In genomic region chr1:83075526-83076189, GRCm38 (mm10) we compare ENCODE assay signal across 11 mouse cellular contexts. TPM values are rescaled to one million over a fixed set of nuclear protein-coding genes. Genes with fewer than 3 reads are reported as not detected.
DNase-seq lines count a peak whose midpoint lies in the region; ATAC-seq and TF ChIP-seq lines count a peak whose summit lies in the region.
"Had no signal": no experiment of that assay in that cellular context is flagged by ENCODE, and none has a peak within 500 bp of the region (broad histone marks: within the 10 kb centered on the region; RNA-seq: fewer than 3 reads in every experiment).

No protein-coding gene starts in this region.

- no peak for DNase-seq in heart, adult 2 months
- DNase-seq in hindbrain, postnatal 0 days (ENCODE audit: low spot score) = no peak
- DNase-seq in midbrain, postnatal 0 days (ENCODE audit: low spot score) = no peak
- DNase-seq in layer of hippocampus, postnatal 14 days (ENCODE audit: low spot score in 2 of 2) = no peak
- no peak for DNase-seq in gastrocnemius, postnatal 10 days
- no peak for DNase-seq in thymus, postnatal 0 days (ENCODE audit: low spot score)

- intact Hi-C loops in heart, adult 2 months (cut with DNase I) = loop anchor here (1.0 kb wide), 1 partner anchor 288 kb away; no protein-coding TSS in a partner anchor

- no peaks in the 10 kb centered on the region for H3K9me3 ChIP-seq in heart, embryonic 16.5 days (replicated peaks; ENCODE audit: control insufficient read depth, low read length)
- H3K9me3 ChIP-seq in embryonic facial prominence, embryonic 13.5 days = no peaks in the 10 kb centered on the region
- H3K9me3 ChIP-seq in hindbrain, postnatal 0 days (ENCODE audit: low read length) = no peaks in the 10 kb centered on the region
- no peaks in the 10 kb centered on the region for H3K9me3 ChIP-seq in midbrain, postnatal 0 days (ENCODE audit: low read length)

- 0 out of 2 replicates have a peak, but pooled peaks cover 2% of the 10 kb centered on the region for H3K4me1 ChIP-seq in heart, embryonic 16.5 days (ENCODE audit: control insufficient read depth, insufficient read depth, low read length)
- no peaks in the 10 kb centered on the region for H3K4me1 ChIP-seq in heart, adult 2 months (ENCODE audit: control insufficient read depth, insufficient read depth, low read length)
- no peaks in the 10 kb centered on the region for H3K4me1 ChIP-seq in embryonic facial prominence, embryonic 13.5 days
- H3K4me1 ChIP-seq in hindbrain, postnatal 0 days (ENCODE audit: insufficient read depth, low read length) = no peaks in the 10 kb centered on the region
- H3K4me1 ChIP-seq in midbrain, postnatal 0 days (ENCODE audit: insufficient read depth, low read length) = no peaks in the 10 kb centered on the region

- H3K27ac ChIP-seq in heart, embryonic 16.5 days (ENCODE audit: low read length) = no peak overlapping the region
- no peak overlapping the region for H3K27ac ChIP-seq in heart, adult 2 months
- H3K27ac ChIP-seq in embryonic facial prominence, embryonic 13.5 days = no peak overlapping the region
- no peak overlapping the region for H3K27ac ChIP-seq in hindbrain, postnatal 0 days
- H3K27ac ChIP-seq in midbrain, postnatal 0 days (ENCODE audit: low read depth, low read length) = no peak overlapping the region; the same call in 1 of the 2 replicates
- H3K27ac ChIP-seq: macrophage had no signal

- H3K4me2 ChIP-seq in heart, embryonic 16.5 days (ENCODE audit: low read depth, low read length) = peak overlapping the region; percentile 41
- peak overlapping the region; percentile 55 for H3K4me2 ChIP-seq in embryonic facial prominence, embryonic 13.5 days
- H3K4me2 ChIP-seq in hindbrain, postnatal 0 days (ENCODE audit: low read depth, low read length) = peak overlapping the region; percentile 54
- H3K4me2 ChIP-seq in midbrain, postnatal 0 days (ENCODE audit: low read depth, low read length, poor library complexity, severe bottlenecking) = peak overlapping the region; percentile 46

- no peaks in the 10 kb centered on the region for H3K36me3 ChIP-seq in heart, embryonic 16.5 days (ENCODE audit: control insufficient read depth, insufficient read depth)
- H3K36me3 ChIP-seq in heart, adult 2 months (ENCODE audit: control insufficient read depth, insufficient read depth, low read length) = no peaks in the 10 kb centered on the region
- H3K36me3 ChIP-seq in embryonic facial prominence, embryonic 13.5 days = no peaks in the 10 kb centered on the region
- no peaks in the 10 kb centered on the region for H3K36me3 ChIP-seq in hindbrain, postnatal 0 days (ENCODE audit: insufficient read depth, low read length)
- no peaks in the 10 kb centered on the region for H3K36me3 ChIP-seq in midbrain, postnatal 0 days (ENCODE audit: insufficient read depth, low read length)

- ATAC-seq in heart, embryonic 16.5 days (replicated peaks; ENCODE audit: extremely low read depth, insufficient read depth, low FRiP score) = no peak
- no peak for ATAC-seq in embryonic facial prominence, embryonic 13.5 days (ENCODE audit: insufficient number of reproducible peaks, insufficient read depth, low FRiP score, low TSS enrichment, low read depth)
- ATAC-seq in hindbrain, postnatal 0 days = peak; percentile 32; the same call in 1 of the 2 replicates
- ATAC-seq in midbrain, postnatal 0 days (ENCODE audit: low FRiP score) = peak; percentile 72; the same call in 1 of the 2 replicates

- no peaks in the 10 kb centered on the region for H3K79me2 ChIP-seq in heart, adult 2 months (replicated peaks; ENCODE audit: control insufficient read depth, insufficient read depth, low read length)

- no peak for TF ChIP-seq EP300 in heart, adult 2 months (IDR thresholded peaks at IDR 0.05; ENCODE audit: insufficient read depth, low read depth, low read length)

- H3K9ac ChIP-seq in heart, embryonic 16.5 days (ENCODE audit: low read length) = no peak overlapping the region; the same call in 1 of the 2 replicates
- H3K9ac ChIP-seq in heart, adult 2 months (ENCODE audit: low read depth, low read length) = no peak overlapping the region
- no peak overlapping the region for H3K9ac ChIP-seq in embryonic facial prominence, embryonic 13.5 days
- no peak overlapping the region; the same call in 1 of the 2 replicates for H3K9ac ChIP-seq in hindbrain, postnatal 0 days (replicated peaks; ENCODE audit: low read length)
- no peak overlapping the region for H3K9ac ChIP-seq in midbrain, postnatal 0 days (replicated peaks; ENCODE audit: low read length, poor library complexity, severe bottlenecking)

- WGBS in heart, embryonic 16.5 days = 37% methylated on average over 15 of the region's 15 CpGs
- 38% methylated on average over 15 of the region's 15 CpGs for WGBS in heart, adult 2 months
- 40% methylated on average over 15 of the region's 15 CpGs for WGBS in embryonic facial prominence, embryonic 13.5 days
- 37% methylated on average over 15 of the region's 15 CpGs for WGBS in hindbrain, postnatal 0 days
- 32% methylated on average over 15 of the region's 15 CpGs for WGBS in midbrain, postnatal 0 days

- H3K4me3 ChIP-seq in heart, embryonic 16.5 days (ENCODE audit: low read length) = peak overlapping the region; percentile 28
- H3K4me3 ChIP-seq in heart, adult 2 months = no peak overlapping the region
- peak overlapping the region; percentile 36 for H3K4me3 ChIP-seq in embryonic facial prominence, embryonic 13.5 days
- H3K4me3 ChIP-seq in hindbrain, postnatal 0 days (ENCODE audit: low read length) = peak overlapping the region; percentile 27
- peak overlapping the region; percentile 22 for H3K4me3 ChIP-seq in midbrain, postnatal 0 days (ENCODE audit: low read depth, low read length)

- TF ChIP-seq CTCF in heart, adult 2 months (IDR thresholded peaks at IDR 0.05) = no peak
- no peak for TF ChIP-seq CTCF in hindbrain, postnatal 0 days (IDR thresholded peaks at IDR 0.05; ENCODE audit: low read depth)
- no peak for TF ChIP-seq CTCF in midbrain, postnatal 0 days (IDR thresholded peaks at IDR 0.05)

- TF ChIP-seq POLR2A in heart, adult 2 months (IDR thresholded peaks at IDR 0.05; ENCODE audit: insufficient read depth, low read depth, low read length) = no peak

- H3K27me3 ChIP-seq in heart, embryonic 16.5 days (ENCODE audit: control insufficient read depth, insufficient read depth, low read length) = no peaks in the 10 kb centered on the region
- no peaks in the 10 kb centered on the region for H3K27me3 ChIP-seq in heart, adult 2 months (ENCODE audit: control insufficient read depth, insufficient read depth, low read length)
- no peaks in the 10 kb centered on the region for H3K27me3 ChIP-seq in embryonic facial prominence, embryonic 13.5 days
- no peaks in the 10 kb centered on the region for H3K27me3 ChIP-seq in hindbrain, postnatal 0 days (ENCODE audit: insufficient read depth, low read length)
- no peaks in the 10 kb centered on the region for H3K27me3 ChIP-seq in midbrain, postnatal 0 days (ENCODE audit: insufficient read depth, low read length)

RNA-seq across cellular contexts. Expression of gene Krtap28-13, which starts 14.9 kb away (rescaled TPM):
- polyA plus RNA-seq in heart, embryonic 16.5 days (2015; fragmentation: Nextera tagmentation; extraction: Ambion mirVana) = not detected in 2 replicates
- not detected for total RNA-seq in heart, adult 2 months (2021)
- not detected in 2 replicates for polyA plus RNA-seq in heart, adult 2 months (2012; rRNA removed)
- polyA plus RNA-seq in embryonic facial prominence, embryonic 13.5 days (2015; fragmentation: Nextera tagmentation; extraction: Ambion mirVana) = not detected in 2 replicates
- not detected in 2 replicates for total RNA-seq in hindbrain, postnatal 0 days (2014; rRNA removed)
- polyA plus RNA-seq in hindbrain, postnatal 0 days (2015; fragmentation: Nextera tagmentation; extraction: Ambion mirVana) = not detected in 2 replicates
- total RNA-seq in midbrain, postnatal 0 days (2014; rRNA removed) = not detected in 2 replicates
- polyA plus RNA-seq in midbrain, postnatal 0 days (2015; fragmentation: Nextera tagmentation; extraction: Ambion mirVana) = not detected in 2 replicates
- not detected for total RNA-seq in layer of hippocampus, postnatal 14 days (2021)
- not detected for total RNA-seq in gastrocnemius, postnatal 10 days (2021)
- not detected in 2 replicates for polyA plus RNA-seq in thymus, postnatal 0 days (2015; fragmentation: Nextera tagmentation; extraction: Ambion mirVana)
- total RNA-seq: adrenal gland, postnatal 10 days had no signal
- polyA plus RNA-seq: embryonic facial prominence, embryonic 11.5 days; macrophage had no signal

RNA-seq across cellular contexts. Expression of gene A030005K14Rik, which starts 16.5 kb away (rescaled TPM):
- polyA plus RNA-seq in heart, embryonic 16.5 days (2015; fragmentation: Nextera tagmentation; extraction: Ambion mirVana) = not detected in 2 replicates
- not detected for total RNA-seq in heart, adult 2 months (2021)
- polyA plus RNA-seq in heart, adult 2 months (2012; rRNA removed) = not detected in 2 replicates
- not detected in 2 replicates for polyA plus RNA-seq in embryonic facial prominence, embryonic 13.5 days (2015; fragmentation: Nextera tagmentation; extraction: Ambion mirVana)
- total RNA-seq in hindbrain, postnatal 0 days (2014; rRNA removed) = not detected in 2 replicates
- not detected in 2 replicates for polyA plus RNA-seq in hindbrain, postnatal 0 days (2015; fragmentation: Nextera tagmentation; extraction: Ambion mirVana)
- not detected in 2 replicates for total RNA-seq in midbrain, postnatal 0 days (2014; rRNA removed)
- polyA plus RNA-seq in midbrain, postnatal 0 days (2015; fragmentation: Nextera tagmentation; extraction: Ambion mirVana) = not detected in 2 replicates
- total RNA-seq in layer of hippocampus, postnatal 14 days (2021) = not detected
- total RNA-seq in gastrocnemius, postnatal 10 days (2021) = not detected
- not detected in 2 replicates for polyA plus RNA-seq in thymus, postnatal 0 days (2015; fragmentation: Nextera tagmentation; extraction: Ambion mirVana)
- total RNA-seq: adrenal gland, postnatal 10 days had no signal
- polyA plus RNA-seq: embryonic facial prominence, embryonic 11.5 days; macrophage had no signal

RNA-seq across cellular contexts. Expression of gene Gm47969, which starts 30.9 kb away (rescaled TPM):
- polyA plus RNA-seq in heart, embryonic 16.5 days (2015; fragmentation: Nextera tagmentation; extraction: Ambion mirVana) = not detected in 2 replicates
- not detected for total RNA-seq in heart, adult 2 months (2021)
- polyA plus RNA-seq in heart, adult 2 months (2012; rRNA removed) = not detected in 2 replicates
- not detected in 2 replicates for polyA plus RNA-seq in embryonic facial prominence, embryonic 13.5 days (2015; fragmentation: Nextera tagmentation; extraction: Ambion mirVana)
- total RNA-seq in hindbrain, postnatal 0 days (2014; rRNA removed) = not detected in 2 replicates
- polyA plus RNA-seq in hindbrain, postnatal 0 days (2015; fragmentation: Nextera tagmentation; extraction: Ambion mirVana) = not detected in 2 replicates
- total RNA-seq in midbrain, postnatal 0 days (2014; rRNA removed) = not detected in 2 replicates
- not detected in 2 replicates for polyA plus RNA-seq in midbrain, postnatal 0 days (2015; fragmentation: Nextera tagmentation; extraction: Ambion mirVana)
- not detected for total RNA-seq in layer of hippocampus, postnatal 14 days (2021)
- total RNA-seq in gastrocnemius, postnatal 10 days (2021) = not detected
- polyA plus RNA-seq in thymus, postnatal 0 days (2015; fragmentation: Nextera tagmentation; extraction: Ambion mirVana) = not detected in 2 replicates
- total RNA-seq: adrenal gland, postnatal 10 days had no signal
- polyA plus RNA-seq: embryonic facial prominence, embryonic 11.5 days; macrophage had no signal

RNA-seq across cellular contexts. Expression of gene Krtap28-10, which starts 33.4 kb away (rescaled TPM):
- not detected in 2 replicates for polyA plus RNA-seq in heart, embryonic 16.5 days (2015; fragmentation: Nextera tagmentation; extraction: Ambion mirVana)
- not detected for total RNA-seq in heart, adult 2 months (2021)
- polyA plus RNA-seq in heart, adult 2 months (2012; rRNA removed) = not detected in 2 replicates
- not detected in 2 replicates for polyA plus RNA-seq in embryonic facial prominence, embryonic 13.5 days (2015; fragmentation: Nextera tagmentation; extraction: Ambion mirVana)
- not detected in 2 replicates for total RNA-seq in hindbrain, postnatal 0 days (2014; rRNA removed)
- polyA plus RNA-seq in hindbrain, postnatal 0 days (2015; fragmentation: Nextera tagmentation; extraction: Ambion mirVana) = not detected in 2 replicates
- not detected in 2 replicates for total RNA-seq in midbrain, postnatal 0 days (2014; rRNA removed)
- not detected in 2 replicates for polyA plus RNA-seq in midbrain, postnatal 0 days (2015; fragmentation: Nextera tagmentation; extraction: Ambion mirVana)
- not detected for total RNA-seq in layer of hippocampus, postnatal 14 days (2021)
- total RNA-seq in gastrocnemius, postnatal 10 days (2021) = not detected
- not detected in 2 replicates for polyA plus RNA-seq in thymus, postnatal 0 days (2015; fragmentation: Nextera tagmentation; extraction: Ambion mirVana)
- total RNA-seq: adrenal gland, postnatal 10 days had no signal
- polyA plus RNA-seq: embryonic facial prominence, embryonic 11.5 days; macrophage had no signal

RNA-seq across cellular contexts. Expression of gene Slc19a3, which starts 37.4 kb away (rescaled TPM):
- polyA plus RNA-seq in heart, embryonic 16.5 days (2015; fragmentation: Nextera tagmentation; extraction: Ambion mirVana) = 2.0 and 2.2 TPM in 2 replicates
- total RNA-seq in heart, adult 2 months (2021) = under 1 TPM; 0.20 to 0.39 TPM
- polyA plus RNA-seq in heart, adult 2 months (2012; rRNA removed) = 0.66 and 1.00 TPM in 2 replicates
- polyA plus RNA-seq in embryonic facial prominence, embryonic 13.5 days (2015; fragmentation: Nextera tagmentation; extraction: Ambion mirVana) = 0.13 and 0.19 TPM in 2 replicates
- 1.5 and 1.8 TPM in 2 replicates for total RNA-seq in hindbrain, postnatal 0 days (2014; rRNA removed)
- polyA plus RNA-seq in hindbrain, postnatal 0 days (2015; fragmentation: Nextera tagmentation; extraction: Ambion mirVana) = 1.3 and 1.7 TPM in 2 replicates
- total RNA-seq in midbrain, postnatal 0 days (2014; rRNA removed) = 0.71 and 0.99 TPM in 2 replicates
- polyA plus RNA-seq in midbrain, postnatal 0 days (2015; fragmentation: Nextera tagmentation; extraction: Ambion mirVana) = 0.83 and 0.90 TPM in 2 replicates
- total RNA-seq in layer of hippocampus, postnatal 14 days (2021) = 1 to 10 TPM; 2.4 to 3.7 TPM
- under 1 TPM in 1 of 2 experiments, not detected in 1; 0.16 TPM for total RNA-seq in gastrocnemius, postnatal 10 days (2021)
- polyA plus RNA-seq in thymus, postnatal 0 days (2015; fragmentation: Nextera tagmentation; extraction: Ambion mirVana) = 0.09 and 0.15 TPM in 2 replicates
- polyA plus RNA-seq: macrophage had no signal

Comparison
In these comparisons a context has a peak if more than half of its experiments do, and no peak if none do; other contexts are left out.
1. ATAC-seq: peak in hindbrain, postnatal 0 days (single experiment) and midbrain, postnatal 0 days (single experiment); none in heart, embryonic 16.5 days (single experiment) and embryonic facial prominence, embryonic 13.5 days (single experiment).
2. Peak in every context shown above with its lines, with median percentiles within 50 percentile points of each other: H3K4me2 ChIP-seq.